Mouse (Mus musculus) heart, postnatal 36 days (tissue): Measurements from ENCODE around the gene Ppm1a. TPM values are rescaled to one million over a fixed set of nuclear protein-coding genes. Genes with fewer than 3 reads are reported as not detected.

Experiments
- total RNA-seq, 2 experiments: library from RNA; stranded (reverse); gene quantifications; 2 replicates each; pipeline ENCODE4 v1.2.3; 2021

Ppm1a gene
- total RNA-seq, 2 experiments from 2014 or later: 244 to 245 TPM

Other genes with a start within 250 kb of the Ppm1a start
- 1 to 10 TPM; 3.3 to 4.2 TPM for gene Pcnx4, start 221.1 kb upstream of the Ppm1a start, total RNA-seq
- gene Gm4756, start 107.8 kb upstream of the Ppm1a start, total RNA-seq: not detected
- 10 to 100 TPM; 76.3 to 80.8 TPM for gene Dhrs7, start 92.5 kb upstream of the Ppm1a start, total RNA-seq
- not detected for gene Six6, start 182.4 kb downstream of the Ppm1a start, total RNA-seq
- gene 4930447C04Rik, start 183.3 kb downstream of the Ppm1a start, total RNA-seq: under 1 TPM; 0.14 to 0.57 TPM